Mouse (Mus musculus) heart, embryonic 11.5 days (tissue): ENCODE measurements at regions not wholly inside any gene's neighbourhood (a gene's known extent, or its start where the extent isn't known, plus 50 kb on each side); places are given as distances from the start of the nearest gene placed in this dataset.

Source experiments
- ATAC-seq: fragments of 200-750 bp; cut with Nextera tagmentation; replicated peaks from 2 replicates; pipeline ENCODE4 v1.8.0; 2017; ENCODE audit warnings: moderate library complexity; ENCODE audit not compliant: insufficient number of reproducible peaks, low FRiP score, low TSS enrichment
- H3K27ac ChIP-seq: fragments of 300-500 bp; sonication (generic); 2 replicates; pipeline ENCODE4 v1.5.1; 2014; ENCODE audit warnings: mild to moderate bottlenecking, low read depth, low read length
- H3K27me3 ChIP-seq: fragments of 300-500 bp; sonication (generic); 2 replicates; pipeline ENCODE4 v1.6.1; 2014; ENCODE audit warnings: mild to moderate bottlenecking, low read length, mixed read lengths; ENCODE audit not compliant: control insufficient read depth, insufficient read depth
- H3K36me3 ChIP-seq: fragments of 300-500 bp; sonication (generic); 2 replicates; pipeline ENCODE4 v1.6.1; 2014; ENCODE audit warnings: mild to moderate bottlenecking, low read length, moderate library complexity, mixed read lengths; ENCODE audit not compliant: control insufficient read depth, insufficient read depth
- H3K4me1 ChIP-seq: fragments of 300-500 bp; sonication (generic); 2 replicates; pipeline ENCODE4 v1.6.1; 2014; ENCODE audit warnings: low read length; ENCODE audit not compliant: control insufficient read depth, insufficient read depth
- H3K4me2 ChIP-seq: fragments of 300-500 bp; sonication (generic); 2 replicates; pipeline ENCODE4 v1.6.1; 2014; ENCODE audit warnings: mild to moderate bottlenecking, moderate library complexity
- H3K4me3 ChIP-seq: fragments of 300-500 bp; sonication (generic); 2 replicates; pipeline ENCODE4 v1.5.1; 2014; ENCODE audit warnings: low read depth, low read length
- H3K9ac ChIP-seq: fragments of 300-500 bp; sonication (generic); 2 replicates; pipeline ENCODE4 v1.6.1; 2014; ENCODE audit warnings: mild to moderate bottlenecking, low read depth, low read length, moderate library complexity
- H3K9me3 ChIP-seq: fragments of 300-500 bp; sonication (generic); replicated peaks from 2 replicates; pipeline ENCODE4 v1.6.1; 2016; ENCODE audit warnings: low read length; ENCODE audit not compliant: control insufficient read depth
- WGBS: fragments of 180-500 bp; shearing (Covaris S2); extraction: QIAGEN DNeasy Blood & Tissue Kit; methylation state at CpG from one replicate; pipeline ENCODE4 v1.1.7; 2014; ENCODE audit not compliant: insufficient replicate concordance; 5-methylcytosine and 5-hydroxymethylcytosine counted together

DNA sequence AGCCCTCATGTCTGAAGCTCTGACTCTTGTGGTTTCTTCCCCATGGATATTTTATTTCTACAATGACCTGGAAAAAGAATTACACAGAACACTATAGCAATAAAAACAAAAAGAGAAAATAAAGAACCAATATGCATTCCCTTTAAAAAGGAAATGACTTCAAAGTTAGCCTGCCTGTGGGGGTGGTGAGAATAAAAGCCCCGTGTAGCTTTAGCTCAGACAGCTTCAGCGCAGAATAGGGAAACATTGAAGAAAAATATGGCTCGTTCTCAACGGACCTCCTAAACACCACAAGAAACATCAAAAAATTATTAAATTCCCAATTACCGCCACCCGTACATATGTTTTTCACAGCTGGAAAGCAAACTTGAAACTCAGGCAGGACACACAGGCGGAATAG lies 198.7 kb downstream of the Pdcd6ip start:
- H3K27ac ChIP-seq, result no peak overlapping the region
- H3K4me3 ChIP-seq, result no peak overlapping the region
- H3K9me3 ChIP-seq, result no peaks in the 10 kb centered on the region
- H3K9ac ChIP-seq, result no peak overlapping the region
- H3K4me1 ChIP-seq, result no peaks in the 10 kb centered on the region
- H3K36me3 ChIP-seq, result no peaks in the 10 kb centered on the region
- H3K4me2 ChIP-seq, result no peak overlapping the region
- no peak for ATAC-seq
- H3K27me3 ChIP-seq, result no peaks in the 10 kb centered on the region
- 86% methylated on average over 7 of the region's 7 CpGs for WGBS

GRCm38 (mm10) chr9:113508821-113509220 lies 199.2 kb downstream of the Pdcd6ip start:
- Histone ChIP-seq H3K9me3 (no peaks in the 10 kb centered on the region), H3K4me1 (no peaks in the 10 kb centered on the region), H3K9ac (no peak overlapping the region), H3K27me3 (no peaks in the 10 kb centered on the region), H3K4me3 (no peak overlapping the region), H3K27ac (no peak overlapping the region), H3K36me3 (no peaks in the 10 kb centered on the region), H3K4me2 (no peak overlapping the region)
- 72% methylated on average over 3 of the region's 3 CpGs for WGBS
- no peak for ATAC-seq

- no peaks in the 10 kb centered on the region for H3K4me1 ChIP-seq
- H3K4me2 ChIP-seq, result no peak overlapping the region
- no peak overlapping the region for H3K9ac ChIP-seq
- H3K27me3 ChIP-seq, result no peaks in the 10 kb centered on the region
- 85% methylated on average over 20 of the region's 20 CpGs for WGBS
- no peaks in the 10 kb centered on the region for H3K36me3 ChIP-seq
- no peak for ATAC-seq
- H3K4me3 ChIP-seq, result no peak overlapping the region
- no peaks in the 10 kb centered on the region for H3K9me3 ChIP-seq
- H3K27ac ChIP-seq, result no peak overlapping the region
These were observed 200.2 kb downstream of the Pdcd6ip start for GRCm38 (mm10) chr9:113507561-113508460.

- Histone ChIP-seq H3K9me3 (no peaks in the 10 kb centered on the region), H3K27me3 (no peaks in the 10 kb centered on the region), H3K4me1 (no peaks in the 10 kb centered on the region), H3K27ac (no peak overlapping the region), H3K36me3 (no peaks in the 10 kb centered on the region), H3K4me3 (no peak overlapping the region), H3K4me2 (no peak overlapping the region), H3K9ac (no peak overlapping the region)
- WGBS, result 75% methylated on average over 5 of the region's 5 CpGs
- ATAC-seq, result no peak
These were observed 208.8 kb downstream of the Pdcd6ip start for GRCm38 (mm10) chr9:113499246-113499645.

DNA sequence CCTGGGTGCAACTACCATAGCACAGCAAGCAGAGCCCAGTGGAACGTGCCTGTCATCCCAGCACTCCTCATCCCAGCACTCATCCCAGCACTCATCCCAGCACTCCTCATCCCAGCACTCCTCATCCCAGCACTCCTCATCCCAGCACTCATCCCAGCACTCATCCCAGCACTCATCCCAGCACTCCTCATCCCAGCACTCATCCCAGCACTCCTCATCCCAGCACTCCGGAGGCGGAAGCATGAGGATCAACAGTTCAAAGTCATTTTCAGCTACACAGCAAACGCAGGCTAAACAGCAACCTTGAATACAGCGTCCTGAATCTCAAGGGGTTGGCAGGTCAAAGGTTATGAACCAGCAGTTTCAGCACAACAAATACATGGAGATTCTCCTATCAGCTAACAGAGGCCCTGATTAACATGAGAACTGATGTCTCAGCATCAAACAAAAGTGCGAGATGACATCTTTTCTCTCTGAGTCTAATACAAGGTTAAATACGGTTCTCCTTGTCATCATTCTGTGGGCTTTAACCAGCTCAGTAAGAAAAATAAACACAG lies 211.8 kb downstream of the Pdcd6ip start:
- WGBS, result 58% methylated on average over 7 of the region's 7 CpGs
- Histone ChIP-seq H3K27ac (no peak overlapping the region), H3K9ac (no peak overlapping the region), H3K27me3 (no peaks in the 10 kb centered on the region), H3K36me3 (no peaks in the 10 kb centered on the region), H3K4me1 (no peaks in the 10 kb centered on the region), H3K4me2 (no peak overlapping the region), H3K9me3 (no peaks in the 10 kb centered on the region), H3K4me3 (no peak overlapping the region)
- no peak for ATAC-seq

- H3K4me3 ChIP-seq, result no peak overlapping the region
- H3K36me3 ChIP-seq, result no peaks in the 10 kb centered on the region
- no peaks in the 10 kb centered on the region for H3K4me1 ChIP-seq
- no peak overlapping the region for H3K9ac ChIP-seq
- ATAC-seq, result no peak
- H3K27ac ChIP-seq, result no peak overlapping the region
- H3K9me3 ChIP-seq, result no peaks in the 10 kb centered on the region
- no peaks in the 10 kb centered on the region for H3K27me3 ChIP-seq
- no peak overlapping the region for H3K4me2 ChIP-seq
- 68% methylated on average over 6 of the region's 6 CpGs for WGBS
These were observed 219.4 kb downstream of the Pdcd6ip start for GRCm38 (mm10) chr9:113488651-113489050.

- Histone ChIP-seq H3K9me3 (no peaks in the 10 kb centered on the region), H3K27ac (no peak overlapping the region), H3K9ac (no peak overlapping the region), H3K4me3 (no peak overlapping the region), H3K36me3 (no peaks in the 10 kb centered on the region), H3K4me2 (no peak overlapping the region), H3K4me1 (no peaks in the 10 kb centered on the region), H3K27me3 (no peaks in the 10 kb centered on the region)
- WGBS, result 82% methylated on average over 6 of the region's 6 CpGs
- no peak for ATAC-seq
These were observed 221.5 kb downstream of the Pdcd6ip start for GRCm38 (mm10) chr9:113486494-113487081.

GRCm38 (mm10) chr9:113479897-113480296 lies 228.2 kb downstream of the Pdcd6ip start:
- 76% methylated on average over 3 of the region's 3 CpGs for WGBS
- no peak for ATAC-seq
- H3K9ac ChIP-seq, result no peak overlapping the region
- no peak overlapping the region for H3K4me3 ChIP-seq
- no peaks in the 10 kb centered on the region for H3K27me3 ChIP-seq
- H3K9me3 ChIP-seq, result no peaks in the 10 kb centered on the region
- H3K36me3 ChIP-seq, result no peaks in the 10 kb centered on the region
- no peaks in the 10 kb centered on the region for H3K4me1 ChIP-seq
- H3K27ac ChIP-seq, result no peak overlapping the region
- H3K4me2 ChIP-seq, result no peak overlapping the region
